Mouse (Mus musculus) CH12.LX (cell line): ENCODE measurements around the gene Pld3. TPM values are rescaled to one million over a fixed set of nuclear protein-coding genes. Genes with fewer than 3 reads are reported as not detected.

Source experiments
- DNase-seq: peaks from one replicate; pipeline ENCODE4 v3.0.0-alpha.2; 2013; ENCODE audit errors: extremely low read depth
- H3K27ac ChIP-seq: 2 replicates; pipeline ENCODE4 v1.5.1; 2012; ENCODE audit warnings: low read depth, mild to moderate bottlenecking, control low read depth, moderate library complexity; ENCODE audit not compliant: insufficient read depth
- H3K27me3 ChIP-seq: replicated peaks from 2 replicates; pipeline ENCODE3; 2012; ENCODE audit warnings: inconsistent platforms
- H3K36me3 ChIP-seq, 2 experiments: replicated peaks in 1 of 2; 2 replicates each; pipeline versions ENCODE3 to v1.6.1; 2012; ENCODE audit warnings: inconsistent platforms in 1 of 2, low read length in 1 of 2, mild to moderate bottlenecking in 1 of 2, mixed read lengths in 1 of 2, moderate library complexity in 1 of 2; ENCODE audit not compliant: control insufficient read depth in 1 of 2, insufficient read depth in 1 of 2
- H3K4me1 ChIP-seq, 2 experiments: 2 replicates each; pipeline ENCODE4 v1.6.1; 2012; ENCODE audit warnings: inconsistent platforms in 1 of 2, moderate library complexity in 1 of 2; ENCODE audit not compliant: insufficient read depth in 2 of 2, control insufficient read depth in 1 of 2
- H3K4me2 ChIP-seq: 2 replicates; pipeline ENCODE4 v1.6.1; 2012; ENCODE audit warnings: low read depth, mild to moderate bottlenecking, control low read depth; ENCODE audit not compliant: poor library complexity, insufficient read depth, severe bottlenecking
- H3K4me3 ChIP-seq, 3 experiments: fragments of 150-350 bp in 1 of 3; sonication (generic) in 1 of 3; replicated peaks in 1 of 3; 2 replicates each; pipeline versions ENCODE3 to v1.5.1; 2011 to 2012; ENCODE audit warnings: low read depth in 2 of 3, low read length in 2 of 3, mild to moderate bottlenecking in 2 of 3, moderate library complexity in 2 of 3, control low read depth in 1 of 3, improper control_type of control experiment in 1 of 3, inconsistent platforms in 1 of 3, mixed read lengths in 1 of 3; ENCODE audit not compliant: poor library complexity in 1 of 3
- H3K79me2 ChIP-seq: replicated peaks from 2 replicates; pipeline ENCODE4 v1.6.1; 2012; ENCODE audit warnings: mild to moderate bottlenecking, moderate library complexity; ENCODE audit not compliant: control insufficient read depth, poor library complexity, insufficient read depth, severe bottlenecking; ENCODE audit errors: extremely low read depth
- H3K9ac ChIP-seq: 2 replicates; pipeline ENCODE4 v1.6.1; 2012; ENCODE audit warnings: low read depth, mild to moderate bottlenecking, control low read depth, moderate library complexity; ENCODE audit not compliant: insufficient read depth
- H3K9me3 ChIP-seq: replicated peaks from 2 replicates; pipeline ENCODE3; 2012; ENCODE audit warnings: low read length, inconsistent platforms, mixed read lengths
- CHD2 ChIP-seq: IDR thresholded peaks from 2 replicates; pipeline ENCODE4 v1.6.1; 2011; ENCODE audit warnings: low read length, improper control_type of control experiment
- E2F4 ChIP-seq: IDR thresholded peaks from 2 replicates; pipeline ENCODE4 v1.6.1; 2011; ENCODE audit warnings: low read depth, low read length, improper control_type of control experiment; ENCODE audit not compliant: insufficient replicate concordance
- ELF1 ChIP-seq: IDR thresholded peaks from 2 replicates; pipeline ENCODE4 v1.6.1; 2014; ENCODE audit warnings: low read depth, mild to moderate bottlenecking, inconsistent platforms, low read length, improper control_type of control experiment
- EP300 ChIP-seq: IDR thresholded peaks from 2 replicates; pipeline ENCODE4 v1.6.1; 2011; ENCODE audit warnings: low read length, improper control_type of control experiment
- GABPA ChIP-seq: IDR thresholded peaks from 2 replicates; pipeline ENCODE4 v1.6.1; 2012; ENCODE audit warnings: low read depth, low read length, improper control_type of control experiment, inconsistent platforms; ENCODE audit not compliant: insufficient replicate concordance
- HCFC1 ChIP-seq: IDR thresholded peaks from 2 replicates; pipeline ENCODE4 v1.6.1; 2012; ENCODE audit warnings: low read depth, mild to moderate bottlenecking, inconsistent platforms, low read length, improper control_type of control experiment
- JUN ChIP-seq: IDR thresholded peaks from 2 replicates; pipeline ENCODE4 v1.6.1; 2011; ENCODE audit warnings: low read depth, mild to moderate bottlenecking, low read length, improper control_type of control experiment, moderate library complexity; ENCODE audit not compliant: insufficient read depth
- JUND ChIP-seq: conservative IDR thresholded peaks from 2 replicates; pipeline ENCODE4 v1.6.1; 2011; ENCODE audit warnings: low read depth, low read length, improper control_type of control experiment
- MAFK ChIP-seq: IDR thresholded peaks from 2 replicates; pipeline ENCODE4 v1.6.1; 2011; ENCODE audit warnings: low read length, improper control_type of control experiment; ENCODE audit not compliant: insufficient replicate concordance
- MAX ChIP-seq: IDR thresholded peaks from 2 replicates; pipeline ENCODE4 v1.6.1; 2011; ENCODE audit warnings: low read length, improper control_type of control experiment
- POLR2A ChIP-seq: IDR thresholded peaks from 2 replicates; pipeline ENCODE4 v1.6.1; 2011; ENCODE audit warnings: low read depth, mild to moderate bottlenecking, improper control_type of control experiment, low read length
- POLR2AphosphoS2 ChIP-seq: IDR thresholded peaks from 2 replicates; pipeline ENCODE4 v1.6.1; 2011; ENCODE audit warnings: low read depth, low read length, improper control_type of control experiment
- TBP ChIP-seq: conservative IDR thresholded peaks from 2 replicates; pipeline ENCODE4 v1.6.1; 2011; ENCODE audit warnings: low read depth, low read length, improper control_type of control experiment
- UBTF ChIP-seq: IDR thresholded peaks from 2 replicates; pipeline ENCODE4 v1.6.1; 2012; ENCODE audit warnings: low read depth, mild to moderate bottlenecking, inconsistent platforms, low read length, improper control_type of control experiment, moderate library complexity
- ZC3H11A ChIP-seq: IDR thresholded peaks from 2 replicates; pipeline ENCODE4 v1.6.1; 2012; ENCODE audit warnings: low read depth, mild to moderate bottlenecking, inconsistent platforms, low read length, improper control_type of control experiment
- ZKSCAN1 ChIP-seq: IDR thresholded peaks from 2 replicates; pipeline ENCODE4 v1.6.1; 2012; ENCODE audit warnings: low read depth, inconsistent platforms, low read length, improper control_type of control experiment, borderline replicate concordance
- ZNF384 ChIP-seq: IDR thresholded peaks from 2 replicates; pipeline ENCODE4 v1.6.1; 2012; ENCODE audit warnings: low read depth, low read length, improper control_type of control experiment, inconsistent platforms
- dilution Hi-C: fragments of 300-500 bp; cut with MboI; formaldehyde crosslinking; loops from 2 replicates; pipeline ENCODE4 v1.14.3; 2020; ENCODE audit warnings: low sequenced_read_pairs; ENCODE audit not compliant: extremely low pct_unique_long_range_greater_than_20kb, extremely low pct_ligation_motif_present
- in situ Hi-C: fragments of 300-500 bp; cut with MboI; formaldehyde crosslinking; loops from 3 replicates; pipeline ENCODE4 v1.14.3; 2019; ENCODE audit warnings: low sequenced_read_pairs, low pct_ligation_motif_present, low pct_unique_long_range_greater_than_20kb, mixed read lengths
- polyA plus RNA-seq: library from polyadenylated mRNA; unstranded; fragments of >175 nt; gene quantifications from 2 replicates; pipeline ENCODE4 v1.2.1, GENCODE M21; 2012; ENCODE audit warnings: low read depth; ENCODE audit not compliant: insufficient read length
- total RNA-seq, 2 experiments: library from RNA; depleted of rRNA; stranded (reverse); fragments of 300-350 nt in 1 of 2; fragments of >200 nt in 1 of 2; gene quantifications; 2 replicates each; pipeline ENCODE4 v1.2.3; 2012 to 2014

Gene Pld3
- total and polyA plus RNA-seq, 3 experiments = 6.0 to 21.1 (median 14.1) TPM

DNA sequence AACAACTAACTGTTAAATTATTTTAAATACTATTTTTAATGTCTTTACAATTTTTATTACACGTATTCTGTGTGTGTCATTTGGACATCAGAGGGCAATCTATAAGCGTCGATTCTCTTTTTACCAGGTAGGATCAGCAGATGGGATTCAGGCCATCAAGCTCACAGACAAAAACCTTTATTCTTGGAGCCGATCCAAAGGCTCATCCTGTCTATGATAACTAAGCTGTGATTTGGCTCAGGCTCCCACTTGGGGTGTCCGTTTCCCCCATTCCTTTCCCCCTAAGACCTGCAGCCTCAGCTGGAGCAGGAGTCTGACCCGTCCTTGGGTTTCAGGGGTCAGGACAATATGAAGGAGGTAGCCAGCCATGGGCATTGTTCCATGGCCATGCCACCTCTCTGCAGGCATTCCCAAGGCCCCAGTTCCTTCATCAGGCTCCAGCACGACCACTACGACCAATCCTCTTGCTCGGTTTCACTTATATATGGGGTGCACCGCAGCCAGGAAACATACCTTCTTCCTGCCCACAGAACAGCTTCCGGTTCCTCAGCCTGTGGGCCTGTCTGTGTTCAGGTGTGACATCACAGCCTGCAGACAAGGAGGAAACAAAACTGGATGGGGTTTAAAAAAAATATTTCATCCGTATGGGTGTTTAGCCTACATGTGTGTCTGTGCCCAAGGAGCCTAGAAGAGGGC lies 8.2 kb downstream of the Pld3 start:
- peak overlapping the region; percentile 47 for H3K4me2 ChIP-seq
- no peak overlapping the region for H3K9ac ChIP-seq
- H3K27me3 ChIP-seq = no peaks in the 10 kb centered on the region
- peaks cover 0 to 15% of the 10 kb centered on the region in 2 experiments for H3K36me3 ChIP-seq
- DNase-seq = peak; percentile 45
- peak overlapping the region in 2 of 3 experiments; percentile 16 to 39 for H3K4me3 ChIP-seq
- H3K9me3 ChIP-seq = no peaks in the 10 kb centered on the region
- H3K27ac ChIP-seq = no peak overlapping the region
- peaks cover 0 to 10% of the 10 kb centered on the region in 2 experiments; a peak in 2 of 4 replicates for H3K4me1 ChIP-seq
- H3K79me2 ChIP-seq = no peaks in the 10 kb centered on the region
- TF ChIP-seq HCFC1 (peak; percentile 35), ZKSCAN1 (no peak), MAX (no peak), ELF1 (peak; percentile 73), POLR2A (peak; percentile 35; the same call in 1 of the 2 replicates), TBP (peak; percentile 61; the same call in 1 of the 2 replicates), ZNF384 (peak; percentile 52)
- dilution Hi-C loops = no loop called here
- in situ Hi-C loops = no loop called here

DNA sequence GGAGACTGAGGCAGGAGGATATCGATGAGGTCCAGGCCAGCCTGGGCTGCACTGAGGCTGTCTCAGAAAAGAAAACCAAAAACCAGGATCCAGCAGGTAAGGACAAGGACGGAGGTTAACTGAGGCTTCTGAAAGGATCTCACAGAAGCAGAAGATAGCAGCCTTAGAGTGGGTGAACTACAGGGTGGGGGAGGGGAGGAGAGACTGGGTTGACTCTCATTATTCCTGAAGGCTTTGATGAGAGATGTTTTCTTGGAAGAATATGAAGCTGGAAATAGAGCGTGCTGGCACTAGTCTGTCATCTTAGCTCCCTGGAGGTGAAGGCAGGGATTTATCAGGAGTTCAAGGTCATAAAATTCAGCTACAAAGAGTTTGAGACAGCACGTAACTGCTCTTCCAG lies 9.2 kb downstream of the Pld3 start:
- H3K4me2 ChIP-seq = no peak overlapping the region
- TF ChIP-seq GABPA (no peak), E2F4 (no peak), POLR2A (no peak), MAFK (no peak), CHD2 (no peak), EP300 (no peak), UBTF (no peak), JUN (no peak), ZC3H11A (no peak), POLR2AphosphoS2 (no peak), JUND (no peak)
- H3K27ac ChIP-seq = no peak overlapping the region
- no peak overlapping the region for H3K4me3 ChIP-seq
- dilution Hi-C loops (no loop called here), in situ Hi-C loops (no loop called here)
- H3K9ac ChIP-seq = no peak overlapping the region
- H3K79me2 ChIP-seq = no peaks in the 10 kb centered on the region
- DNase-seq = no peak
- H3K36me3 ChIP-seq = peaks cover 0 to 18% of the 10 kb centered on the region in 2 experiments
- peaks cover 0 to 10% of the 10 kb centered on the region in 2 experiments; a peak in 2 of 4 replicates for H3K4me1 ChIP-seq
- H3K9me3 ChIP-seq = no peaks in the 10 kb centered on the region
- H3K27me3 ChIP-seq = no peaks in the 10 kb centered on the region
